Mouse (Mus musculus) Patski (cell line): Measurements from ENCODE around the gene Shisa5. TPM values are rescaled to one million over a fixed set of nuclear protein-coding genes. Genes with fewer than 3 reads are reported as not detected.

Experiments
- ATAC-seq: fragments of 100-300 bp; one replicate; pipeline ENCODE4 v1.8.0; 2021
- CTCF ChIA-PET: fragments of 350-600 bp; sonication (Branson Sonifier 250); formaldehyde crosslinking; loops from one replicate; lab custom pipeline; 2022; ENCODE audit warnings: inconsistent platforms; lab: Charles Lee
- POLR2A ChIA-PET: fragments of 350-600 bp; sonication (Branson Sonifier 250); formaldehyde crosslinking; loops from one replicate; lab custom pipeline; 2022; ENCODE audit warnings: antibody characterized with exemption, inconsistent platforms; lab: Charles Lee
- DNase-seq: peaks from one replicate; pipeline ENCODE4 v3.0.0-alpha.2; 2011; ENCODE audit warnings: low read depth, low spot score
- H3K27me3 ChIP-seq: fragments of 371-371 bp; one replicate; pipeline ENCODE4 v1.5.1; 2021
- CTCF ChIP-seq: fragments of 100-300 bp; IDR thresholded peaks from one replicate; pipeline ENCODE4 v1.5.1; 2021
- in situ Hi-C: fragments of 300-500 bp; cut with MboI; formaldehyde crosslinking; loops from 3 replicates; pipeline ENCODE4 v1.11.1; 2018; ENCODE audit warnings: low pct_unique_long_range_greater_than_20kb, mixed read lengths
- polyA plus RNA-seq: library from polyadenylated mRNA; unstranded; gene quantifications from one replicate; pipeline ENCODE4 v1.2.3, GENCODE M21; 2021

Gene Shisa5
- polyA plus RNA-seq, 1 experiment from 2014 or later: 86.9 TPM

GRCm38 (mm10) chr9:109000726-109001125, 37.6 kb upstream of the Shisa5 start:
- TF ChIP-seq CTCF: no peak
- POLR2A ChIA-PET: no interaction called here

DNA sequence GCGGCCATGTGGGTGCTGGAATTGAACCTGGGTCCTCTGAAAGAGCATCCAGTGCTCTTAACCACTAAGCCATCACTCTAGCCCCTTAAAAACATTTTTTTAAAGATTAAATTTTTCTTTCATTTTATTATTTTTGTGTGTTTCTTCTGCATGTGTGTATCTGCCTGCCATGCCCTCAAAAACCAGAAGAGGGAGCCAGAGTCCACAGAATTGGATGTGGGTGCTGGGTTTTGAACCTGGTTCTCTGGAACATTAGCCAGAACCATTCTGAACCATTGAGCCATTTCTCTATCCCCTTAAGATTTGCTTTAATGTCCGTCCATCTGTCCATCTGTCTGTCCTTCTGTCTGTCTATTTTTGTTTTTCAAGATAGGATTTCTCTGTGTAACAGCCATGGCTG, 35.2 kb upstream of the Shisa5 start:
- in situ Hi-C loops: loop anchor here (10.0 kb wide), 1 partner anchor 602 kb away; no protein-coding TSS in a partner anchor
- CTCF ChIA-PET: interaction anchor here (1.5 kb wide), 1 partner anchor 10 kb away, joined by 3 read pairs; no protein-coding TSS in a partner anchor
- POLR2A ChIA-PET: no interaction called here
- TF ChIP-seq CTCF: peak; percentile 94
- ATAC-seq: no peak
- peak; percentile 3 for DNase-seq
- no peaks in the 10 kb centered on the region for H3K27me3 ChIP-seq

More at GRCm38 (mm10) chr9:109000726-109001125, 37.6 kb upstream of the Shisa5 start:
- DNase-seq (no peak), ATAC-seq (peak; percentile 81)
- in situ Hi-C loops: loop anchor here (10.0 kb wide), 1 partner anchor 604 kb away; no protein-coding TSS in a partner anchor
- CTCF ChIA-PET: interaction anchor here (0.9 to 2.3 kb wide), 5 partner anchors 11 to 78 kb away, joined by 3 to 9 read pairs (median 5); partner anchors contain the start of gene Ucn2
- H3K27me3 ChIP-seq: no peaks in the 10 kb centered on the region

- ChIA-PET POLR2A (interaction anchor here (0.6 kb wide), 1 partner anchor 55 kb away, joined by 4 read pairs; no protein-coding TSS in a partner anchor), CTCF (no interaction called here)
- H3K27me3 ChIP-seq: no peaks in the 10 kb centered on the region
- DNase-seq: no peak
- in situ Hi-C loops: loop anchor here (10.0 kb wide), 1 partner anchor 598 kb away; no protein-coding TSS in a partner anchor
- no peak for ATAC-seq
- TF ChIP-seq CTCF: no peak
Observed at GRCm38 (mm10) chr9:109007025-109007780, 31.2 kb upstream of the Shisa5 start.

- ChIA-PET CTCF (no interaction called here), POLR2A (no interaction called here)
- DNase-seq (no peak), ATAC-seq (no peak)
- H3K27me3 ChIP-seq: no peaks in the 10 kb centered on the region
- in situ Hi-C loops: loop anchor here (10.0 kb wide), 1 partner anchor 597 kb away; no protein-coding TSS in a partner anchor
- no peak for TF ChIP-seq CTCF
Observed at GRCm38 (mm10) chr9:109008081-109008480, 30.3 kb upstream of the Shisa5 start.

- H3K27me3 ChIP-seq: no peaks in the 10 kb centered on the region
- CTCF ChIA-PET: interaction anchor here (0.9 kb wide), 1 partner anchor 39 kb away, joined by 3 read pairs; no protein-coding TSS in a partner anchor
- POLR2A ChIA-PET: no interaction called here
- no peak for TF ChIP-seq CTCF
- DNase-seq (no peak), ATAC-seq (no peak)
- in situ Hi-C loops: loop anchor here (10.0 kb wide), 1 partner anchor 596 kb away; no protein-coding TSS in a partner anchor
Observed at GRCm38 (mm10) chr9:109008994-109009635, 29.2 kb upstream of the Shisa5 start.

DNA sequence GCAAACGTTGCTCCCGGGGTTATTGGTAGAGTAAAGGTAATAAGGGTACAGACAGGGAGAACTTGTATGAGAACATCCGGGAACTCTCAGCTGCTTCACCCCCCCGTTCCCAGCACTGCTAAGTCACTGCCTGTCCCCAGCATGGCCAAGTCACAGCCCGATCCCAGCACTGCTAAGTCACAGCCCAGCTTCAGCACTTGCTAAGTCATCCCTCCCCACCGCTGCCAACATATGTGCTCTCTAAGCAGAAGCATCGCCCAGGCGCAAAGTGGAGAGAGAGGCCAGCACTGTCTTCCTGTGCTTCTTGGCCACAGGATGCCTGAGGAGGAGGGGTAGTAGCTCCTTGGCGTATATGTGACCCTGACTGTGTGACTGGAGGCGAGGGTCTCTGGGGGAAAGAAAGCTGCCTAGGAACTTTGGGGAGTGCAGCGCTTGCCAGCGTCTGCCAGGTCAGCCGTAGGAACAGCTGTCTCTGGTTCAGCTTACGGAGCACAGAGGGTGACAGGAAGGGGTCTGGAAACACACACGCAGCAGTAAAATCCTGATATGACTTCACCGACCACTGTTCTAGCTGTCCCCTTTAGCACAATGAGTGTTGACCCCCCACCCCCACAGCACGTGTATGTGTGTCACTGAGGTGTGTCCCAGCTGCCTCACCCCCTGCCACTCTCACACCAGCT, 28.6 kb upstream of the Shisa5 start:
- no peak for ATAC-seq

DNA sequence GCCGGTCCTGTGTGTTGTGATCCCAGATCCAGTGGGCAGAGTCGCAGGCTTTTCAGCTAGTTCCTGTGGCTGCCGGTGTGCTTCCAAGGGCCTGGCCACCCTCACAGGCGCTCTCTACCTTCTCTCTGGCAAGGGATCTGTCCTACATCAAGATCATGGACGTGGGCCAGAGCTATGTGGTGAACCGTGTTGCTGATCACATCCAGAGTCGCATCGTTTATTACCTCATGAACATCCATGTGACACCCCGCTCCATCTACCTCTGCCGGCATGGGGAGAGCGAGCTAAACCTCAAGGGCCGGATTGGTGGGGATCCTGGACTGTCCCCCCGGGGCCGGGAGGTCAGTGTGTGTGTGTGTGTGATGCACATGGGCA, 28.1 kb upstream of the Shisa5 start:
- no peak for TF ChIP-seq CTCF
- H3K27me3 ChIP-seq: no peaks in the 10 kb centered on the region
- ATAC-seq (no peak), DNase-seq (no peak)
- in situ Hi-C loops: loop anchor here (5.0 kb wide), 2 partner anchors 62 to 117 kb away; partner anchors contain the start of gene Atrip
- ChIA-PET POLR2A (no interaction called here), CTCF (no interaction called here)

More for the DNA sequence above, 28.6 kb upstream of the Shisa5 start:
- ChIA-PET CTCF (no interaction called here), POLR2A (no interaction called here)
- in situ Hi-C loops: loop anchor here (5.0 to 10.0 kb wide), 3 partner anchors 63 to 595 kb away; partner anchors contain the start of gene Atrip
- no peak for TF ChIP-seq CTCF
- DNase-seq: no peak
- no peaks in the 10 kb centered on the region for H3K27me3 ChIP-seq

- DNase-seq (no peak), ATAC-seq (no peak)
- TF ChIP-seq CTCF: no peak
- ChIA-PET POLR2A (no interaction called here), CTCF (interaction anchor here (1.9 kb wide), 1 partner anchor 15 kb away, joined by 5 read pairs; no protein-coding TSS in a partner anchor)
- in situ Hi-C loops: no loop called here
- no peaks in the 10 kb centered on the region for H3K27me3 ChIP-seq
Observed at GRCm38 (mm10) chr9:109015397-109015796, 23.0 kb upstream of the Shisa5 start.

- H3K27me3 ChIP-seq: no peaks in the 10 kb centered on the region
- ChIA-PET CTCF (interaction anchor here (1.3 kb wide), 1 partner anchor 19 kb away, joined by 3 read pairs; no protein-coding TSS in a partner anchor), POLR2A (no interaction called here)
- no peak for TF ChIP-seq CTCF
- DNase-seq (no peak), ATAC-seq (no peak)
- in situ Hi-C loops: no loop called here
Observed at GRCm38 (mm10) chr9:109016973-109017604, 21.3 kb upstream of the Shisa5 start.

DNA sequence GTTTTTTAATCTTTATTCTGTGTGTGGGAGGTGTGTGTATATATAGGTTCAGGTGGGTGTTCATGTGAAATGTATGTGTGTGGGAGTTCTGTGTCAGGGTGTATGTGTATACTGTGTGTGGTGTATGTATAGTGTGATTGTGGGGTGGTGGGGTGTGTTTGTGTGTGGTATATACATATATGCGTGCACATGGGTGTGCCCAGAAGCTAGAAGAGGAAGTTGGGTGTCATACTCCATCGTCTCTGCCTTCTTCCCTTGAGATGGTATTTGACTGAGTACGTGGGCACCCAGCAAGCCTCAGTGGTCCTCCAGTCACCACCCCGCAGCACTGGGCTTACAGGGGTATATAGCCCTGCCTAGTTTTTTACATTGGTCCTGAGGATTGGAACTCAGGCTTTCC, 16.9 kb upstream of the Shisa5 start:
- in situ Hi-C loops: no loop called here
- TF ChIP-seq CTCF: no peak
- H3K27me3 ChIP-seq: no peaks in the 10 kb centered on the region
- DNase-seq (no peak), ATAC-seq (no peak)
- CTCF ChIA-PET: no interaction called here
- POLR2A ChIA-PET: no interaction called here
